Mouse (Mus musculus) lung, postnatal 10 days (tissue): ENCODE data around the gene Slc6a6.

Experiments used
- DNase-seq: peaks from one replicate; pipeline ENCODE4 v3.0.0; 2021

Slc6a6 gene

GRCm38 (mm10) chr6:91683602-91684473 lies at the start of gene Slc6a6:
Gene Slc6a6, plus strand, starts transcription at chr6:91684053.
- peak; percentile 92 for DNase-seq

- DNase-seq = no peak
These were observed 49.4 kb upstream of the Slc6a6 start for GRCm38 (mm10) chr6:91634417-91634816.

GRCm38 (mm10) chr6:91634876-91635275 lies 49.0 kb upstream of the Slc6a6 start:
- DNase-seq = peak; percentile 31

- no peak for DNase-seq
These were observed 45.5 kb upstream of the Slc6a6 start for GRCm38 (mm10) chr6:91638204-91638995.

GRCm38 (mm10) chr6:91643011-91643410 lies 40.8 kb upstream of the Slc6a6 start:
- no peak for DNase-seq

GRCm38 (mm10) chr6:91643416-91643921 lies 40.4 kb upstream of the Slc6a6 start:
- no peak for DNase-seq

- no peak for DNase-seq
These were observed 37.8 kb upstream of the Slc6a6 start for GRCm38 (mm10) chr6:91646019-91646418.

- DNase-seq = no peak
These were observed 37.0 kb upstream of the Slc6a6 start for GRCm38 (mm10) chr6:91646822-91647221.

- peak; percentile 42 for DNase-seq
These were observed 36.5 kb upstream of the Slc6a6 start for GRCm38 (mm10) chr6:91647385-91647791.

- DNase-seq = peak; percentile 31
These were observed 33.6 kb upstream of the Slc6a6 start for GRCm38 (mm10) chr6:91650255-91650654.

GRCm38 (mm10) chr6:91652296-91652695 lies 31.6 kb upstream of the Slc6a6 start:
- no peak for DNase-seq

GRCm38 (mm10) chr6:91655244-91655643 lies 28.6 kb upstream of the Slc6a6 start:
- DNase-seq = no peak

- peak; percentile 22 for DNase-seq
These were observed 27.9 kb upstream of the Slc6a6 start for GRCm38 (mm10) chr6:91655874-91656433.

- DNase-seq = no peak
These were observed 25.6 kb upstream of the Slc6a6 start for GRCm38 (mm10) chr6:91658288-91658687.

GRCm38 (mm10) chr6:91659841-91660509 lies 23.9 kb upstream of the Slc6a6 start:
- peak; percentile 40 for DNase-seq

GRCm38 (mm10) chr6:91662301-91662700 lies 21.6 kb upstream of the Slc6a6 start:
- DNase-seq = no peak

GRCm38 (mm10) chr6:91663616-91664015 lies 20.2 kb upstream of the Slc6a6 start:
- no peak for DNase-seq

GRCm38 (mm10) chr6:91665267-91665666 lies 18.6 kb upstream of the Slc6a6 start:
- DNase-seq = no peak

- DNase-seq = no peak
These were observed 17.7 kb upstream of the Slc6a6 start for GRCm38 (mm10) chr6:91665990-91666700.

- no peak for DNase-seq
These were observed 16.7 kb upstream of the Slc6a6 start for GRCm38 (mm10) chr6:91667141-91667540.

- DNase-seq = no peak
These were observed 15.6 kb upstream of the Slc6a6 start for GRCm38 (mm10) chr6:91668276-91668675.

- DNase-seq = no peak
These were observed 14.6 kb upstream of the Slc6a6 start for GRCm38 (mm10) chr6:91669270-91669669.
